Mouse (Mus musculus) c-Kit-positive CD71-positive TER-119-negative erythroid progenitor cells, embryonic 14.5 days (primary cell): ENCODE results near the gene Olfr1375.
"Not testable (repeated sequence)": the region's sequence is repeated elsewhere in the genome, so short reads cannot be mapped to it uniquely, and the experiment has no call there.

Experiments
- DNase-seq: peaks from one replicate; pipeline ENCODE4 v3.0.0-alpha.2; 2013; ENCODE audit warnings: low read depth

Olfr1375 gene

GRCm38 (mm10) chr11:51047809-51048208, at the start of gene Olfr1375:
Gene Olfr1375, plus strand, starts transcription at chr11:51048109.
- DNase-seq: not testable (repeated sequence)

DNA sequence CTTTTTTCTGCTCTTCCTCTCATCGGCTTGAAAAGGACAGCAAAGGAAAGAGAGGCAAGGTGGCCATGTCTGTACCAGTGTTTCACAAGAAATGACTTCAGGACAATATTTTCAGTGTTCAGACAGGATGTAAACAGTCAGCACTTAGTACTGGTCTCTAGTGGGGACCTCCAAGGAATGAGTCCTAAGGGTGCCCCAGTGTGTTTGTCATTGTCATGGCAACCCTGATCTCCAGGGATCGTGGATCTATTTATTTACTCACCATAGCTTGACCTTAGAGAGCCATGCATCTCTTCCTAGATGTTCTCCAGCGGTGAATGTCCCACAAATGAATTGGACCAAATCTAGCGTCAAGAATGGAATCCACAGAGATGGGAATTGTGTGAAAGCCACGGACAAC, 44.6 kb upstream of the Olfr1375 start, which contains the start of gene Olfr51:
Gene Olfr51 (plus strand): TSS at position 301 of the 400 bp plus-strand sequence.
- no peak for DNase-seq

DNA sequence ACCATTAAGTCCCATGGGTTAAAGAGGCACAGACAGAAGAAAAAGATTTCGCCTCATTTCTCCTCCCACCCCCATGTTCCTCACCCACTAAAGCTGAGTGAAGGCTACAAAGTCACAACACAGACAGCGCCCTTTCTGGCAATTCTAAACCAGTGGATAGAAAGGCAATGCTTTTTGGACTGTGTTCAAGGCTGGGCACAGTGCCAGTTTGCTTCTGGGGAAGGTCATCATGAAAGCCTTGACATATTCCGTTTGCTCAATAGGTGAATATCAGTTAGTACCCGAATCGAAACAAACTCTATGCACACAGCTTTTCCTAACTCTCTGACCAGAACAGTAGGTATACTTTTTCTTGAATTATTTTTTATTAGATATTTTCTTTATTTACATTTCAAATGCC, 36.1 kb upstream of the Olfr1375 start:
- DNase-seq: no peak

DNA sequence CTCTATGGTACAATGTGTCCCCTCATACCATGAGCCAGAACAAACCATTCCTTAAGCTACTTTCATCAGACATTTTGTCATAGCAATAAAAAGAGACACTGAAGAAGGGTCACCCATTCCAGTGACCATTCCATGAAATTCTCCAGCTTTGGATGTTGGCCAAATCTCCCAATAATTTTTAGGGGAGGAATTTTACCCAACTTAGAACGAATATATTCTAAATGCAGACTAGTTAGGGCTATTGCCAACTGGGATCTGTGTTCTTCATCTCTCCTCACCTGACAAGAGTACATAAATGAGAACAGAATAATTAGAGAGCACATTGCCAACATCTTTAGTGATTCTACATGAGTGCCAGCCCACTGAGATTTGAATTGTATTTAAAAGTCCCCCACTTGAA, 34.0 kb upstream of the Olfr1375 start, which contains the start of gene Olfr54:
Gene Olfr54 (plus strand): TSS at position 301 of the 400 bp plus-strand sequence.
- no peak for DNase-seq

GRCm38 (mm10) chr11:51016341-51016740, 31.6 kb upstream of the Olfr1375 start:
- no peak for DNase-seq

- DNase-seq: not testable (repeated sequence)
Measured at GRCm38 (mm10) chr11:51026811-51027210, 21.1 kb upstream of the Olfr1375 start.

DNA sequence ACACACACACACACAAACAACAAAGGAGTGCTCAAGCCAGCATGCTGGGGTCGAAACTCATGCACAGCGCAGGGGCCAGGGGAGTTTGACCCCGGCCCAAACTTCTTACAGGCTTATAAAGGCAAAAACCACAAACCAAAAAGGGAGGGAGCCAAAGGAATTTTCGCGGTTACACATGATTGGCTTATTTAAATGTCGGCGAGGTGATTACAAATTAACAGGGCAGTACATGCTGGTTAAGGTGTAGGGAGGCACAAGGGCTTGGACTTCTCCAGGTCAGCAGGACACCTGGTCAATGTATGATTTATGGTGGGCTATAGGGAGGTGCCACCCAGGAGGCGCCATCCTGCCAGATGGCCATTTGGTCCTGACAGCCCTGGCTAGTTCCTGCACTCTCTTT, 18.5 kb upstream of the Olfr1375 start:
- DNase-seq: not testable (repeated sequence)

DNA sequence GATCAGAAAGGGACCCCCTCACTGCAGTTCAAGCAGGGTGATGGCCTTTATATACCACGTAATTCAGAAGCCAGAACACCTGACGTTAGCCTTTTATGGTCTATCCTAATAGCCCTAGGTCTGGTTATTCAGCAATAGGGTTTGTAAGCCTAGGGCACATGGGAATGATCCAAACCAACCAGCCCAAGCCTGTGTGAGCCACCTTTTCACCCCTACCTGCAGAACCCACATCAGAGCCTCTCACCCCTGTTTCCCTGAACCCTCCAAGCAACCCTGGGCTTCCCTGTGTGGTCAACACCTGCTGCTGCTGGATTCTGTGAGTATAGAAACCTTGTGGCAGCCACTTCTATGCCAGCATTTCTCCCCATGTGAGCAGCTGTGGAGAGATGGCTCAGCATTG, 17.7 kb upstream of the Olfr1375 start:
- DNase-seq: no peak

DNA sequence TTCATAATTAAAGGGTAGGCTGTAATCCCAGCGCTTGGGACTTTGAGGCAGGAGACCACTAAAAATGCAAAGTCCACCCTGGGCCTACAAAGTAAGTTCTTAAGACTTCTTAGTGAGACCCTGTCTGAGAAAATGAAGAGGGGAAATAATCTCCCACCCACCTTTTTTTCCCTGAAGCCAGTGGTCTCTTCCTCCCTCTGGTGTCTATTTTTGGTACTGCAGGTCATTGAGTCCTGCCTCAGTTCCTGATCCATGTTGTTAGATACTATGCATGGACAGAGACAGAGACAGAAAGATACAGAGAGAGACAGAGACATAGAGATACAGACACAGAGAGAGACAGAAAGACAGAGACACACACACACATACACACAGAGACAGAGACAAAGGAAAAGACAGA, 15.1 kb upstream of the Olfr1375 start:
- DNase-seq: peak; percentile 7

DNA sequence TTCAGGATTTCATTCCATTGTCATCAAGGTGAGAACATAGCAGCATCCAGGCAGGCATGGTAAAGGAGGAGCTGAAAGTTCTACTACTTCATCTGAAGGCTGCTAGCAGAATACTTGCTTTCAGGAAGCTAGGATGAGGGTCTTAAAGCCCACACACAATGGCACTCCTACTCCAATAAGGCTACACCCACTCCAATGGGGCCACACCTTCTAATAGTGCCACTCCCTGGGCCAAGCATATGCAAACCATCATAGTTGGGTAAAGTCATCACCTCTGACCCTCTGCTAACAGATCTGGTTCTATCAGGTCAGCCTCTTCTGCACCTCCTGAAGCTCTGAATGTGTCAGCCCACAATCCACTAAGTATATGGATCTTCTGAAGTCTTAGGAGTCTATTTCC, 13.8 kb upstream of the Olfr1375 start:
- DNase-seq: not testable (repeated sequence)

GRCm38 (mm10) chr11:51035951-51036350, 12.0 kb upstream of the Olfr1375 start:
- no peak for DNase-seq

DNA sequence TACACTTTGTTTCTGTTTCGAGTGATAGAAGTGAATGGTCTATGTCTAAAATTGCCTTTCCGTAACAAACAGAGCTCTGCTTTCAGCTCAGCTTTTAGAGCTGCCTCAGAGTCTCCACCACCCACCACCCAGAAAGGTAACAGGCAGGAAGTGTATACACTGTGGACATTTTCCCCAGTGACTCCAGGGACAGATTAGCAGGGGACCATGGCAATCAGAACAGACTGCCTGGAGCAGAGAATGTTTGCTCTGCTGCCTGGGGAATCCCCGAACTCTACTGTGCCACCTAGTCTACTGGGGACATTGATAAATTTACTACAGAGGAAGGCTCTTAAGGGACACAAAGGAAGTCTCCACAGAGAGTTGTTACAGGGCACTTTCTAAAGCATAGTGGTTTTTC, 3.1 kb upstream of the Olfr1375 start:
- DNase-seq: not testable (repeated sequence)

DNA sequence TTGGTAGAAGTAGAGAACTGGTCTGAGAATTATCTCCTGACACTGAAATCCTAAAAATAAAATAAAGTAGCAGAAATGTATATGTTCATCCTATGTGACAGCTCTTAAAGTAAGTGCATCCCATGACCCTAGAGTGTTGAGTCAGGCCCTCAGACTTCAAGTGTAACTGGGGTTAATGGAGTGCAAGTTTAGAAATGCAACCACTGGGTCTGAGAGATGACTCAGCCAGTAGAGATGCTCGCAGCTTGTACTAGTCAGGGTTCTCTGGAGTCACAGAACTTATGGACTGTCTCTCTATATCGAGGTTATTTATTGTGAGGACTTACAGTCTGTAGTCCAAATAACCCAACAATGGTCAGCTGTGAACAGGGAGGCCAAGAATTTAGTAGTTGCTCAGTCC, 3.8 kb downstream of the Olfr1375 start:
- no peak for DNase-seq

DNA sequence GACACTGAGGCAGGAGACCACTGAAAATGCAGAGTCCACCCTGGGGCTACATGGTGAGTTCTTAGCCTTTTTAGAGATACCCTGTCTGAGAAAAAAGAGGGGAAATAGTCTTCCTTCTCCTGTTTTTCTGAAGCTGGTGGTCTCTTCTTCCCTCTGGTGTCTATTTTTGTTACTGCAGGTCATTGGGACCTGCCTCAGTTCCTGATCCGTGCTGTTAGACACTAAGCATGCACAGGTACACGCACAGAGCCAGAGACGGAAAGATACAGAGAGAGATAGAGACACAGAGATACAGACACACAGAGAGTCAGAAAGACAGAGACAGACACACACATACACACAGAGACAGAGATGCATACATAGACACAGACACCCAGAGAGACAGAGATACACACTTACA, 5.3 kb downstream of the Olfr1375 start:
- no peak for DNase-seq

DNA sequence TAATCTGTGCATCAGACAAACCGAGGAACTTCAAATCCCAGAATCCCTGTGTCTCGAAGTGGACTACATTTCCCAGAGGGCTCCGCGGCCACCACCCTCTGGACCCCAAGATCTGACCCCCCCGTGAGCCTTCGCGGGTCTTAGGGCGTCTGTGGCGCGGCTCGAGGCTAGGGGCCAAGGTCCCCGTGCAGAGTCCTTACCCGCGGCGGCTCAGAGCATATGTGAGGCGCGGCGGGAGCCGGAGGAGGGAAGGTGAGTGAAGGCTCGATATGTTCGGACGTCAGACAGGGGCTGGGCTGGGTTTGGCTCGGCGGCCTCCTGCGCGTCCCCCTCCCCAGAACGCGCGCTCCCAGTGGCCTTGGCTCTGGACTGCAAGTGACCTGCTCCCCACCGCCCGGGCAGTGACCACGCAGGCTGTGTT, 11.3 kb downstream of the Olfr1375 start, which contains the start of gene Zfp354a:
Gene Zfp354a (plus strand): TSS at position 107 of the 421 bp plus-strand sequence.
- DNase-seq: peak; percentile 33

DNA sequence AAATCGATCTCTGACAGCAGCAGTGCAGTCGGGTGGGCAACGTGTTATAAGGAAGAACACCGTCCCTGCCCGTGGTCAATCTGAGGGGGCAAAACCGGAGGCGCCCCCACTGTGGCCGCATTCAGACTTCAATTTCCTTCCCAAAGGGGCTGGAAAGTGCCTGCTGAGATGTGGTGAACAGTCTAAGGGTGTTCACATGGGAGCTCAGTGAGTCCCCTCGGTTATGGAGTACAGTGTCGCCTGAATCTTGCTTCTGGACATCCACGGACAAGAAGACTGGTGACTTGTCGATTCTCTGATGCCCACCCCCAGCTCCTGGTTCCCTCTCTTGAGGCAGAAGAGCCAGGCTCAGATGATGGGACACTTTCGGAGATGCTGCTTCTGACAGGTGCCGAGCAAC, 11.7 kb downstream of the Olfr1375 start:
- DNase-seq: no peak

DNA sequence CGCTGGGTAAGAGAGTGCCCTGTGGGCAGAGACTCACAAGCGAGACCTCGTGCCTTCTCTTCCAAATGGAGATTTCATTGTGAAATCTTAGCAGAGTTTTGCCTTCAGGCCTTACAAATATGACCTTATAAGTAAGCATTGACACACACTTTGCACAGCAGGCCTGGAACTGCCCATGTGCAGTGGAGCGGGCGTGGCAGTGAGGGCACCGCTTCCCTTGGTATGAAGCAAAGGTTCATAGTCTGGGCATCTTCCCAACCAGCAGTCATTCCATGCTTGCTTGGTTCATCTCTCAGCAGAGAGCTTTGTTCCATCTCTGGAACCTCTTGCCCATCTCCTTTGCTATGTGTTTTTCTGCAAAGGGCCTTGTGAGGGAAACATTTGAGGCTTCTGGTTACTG, 13.1 kb downstream of the Olfr1375 start:
- no peak for DNase-seq

GRCm38 (mm10) chr11:51063276-51063675, 15.4 kb downstream of the Olfr1375 start:
- no peak for DNase-seq

DNA sequence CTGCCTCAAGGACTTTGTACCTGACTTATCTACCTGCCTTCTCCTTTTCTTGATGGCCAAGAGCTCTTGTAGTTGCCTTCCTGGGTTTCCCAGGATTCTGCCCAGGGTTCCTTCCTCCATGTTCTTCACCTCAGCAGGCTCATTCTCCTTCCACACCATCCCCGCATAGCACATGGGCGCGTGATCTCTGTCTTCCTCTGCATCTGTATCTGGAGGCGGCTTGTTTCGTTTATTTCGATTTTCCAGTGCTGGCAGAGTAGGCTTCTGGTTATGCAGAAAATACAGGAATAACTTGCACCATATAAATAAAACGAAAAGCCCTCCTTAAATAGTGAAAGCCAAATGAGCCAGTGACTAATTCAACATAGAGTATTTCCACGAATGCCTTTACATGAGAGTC, 15.9 kb downstream of the Olfr1375 start:
- DNase-seq: no peak

DNA sequence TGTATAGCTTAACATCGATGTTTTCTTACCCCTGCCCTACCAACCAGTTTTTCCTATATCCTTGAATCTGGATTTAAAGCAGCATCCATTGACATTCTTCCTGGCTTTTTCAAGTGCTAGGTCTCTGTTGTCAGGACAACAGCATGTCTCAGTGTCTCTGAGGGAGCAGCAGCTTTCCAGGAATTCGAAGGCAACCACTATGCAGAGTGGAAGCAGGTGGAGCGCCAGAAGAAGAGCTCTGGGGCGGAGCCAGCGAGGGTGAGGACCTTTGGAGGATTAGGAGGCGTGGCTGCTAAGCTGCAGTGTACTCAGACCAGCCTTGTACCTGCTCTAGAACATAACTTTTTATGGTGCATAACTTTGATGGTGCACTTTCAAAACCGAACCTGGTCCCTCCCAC, 36.6 kb downstream of the Olfr1375 start:
- DNase-seq: no peak

- no peak for DNase-seq
Measured at GRCm38 (mm10) chr11:51085269-51085668, 37.4 kb downstream of the Olfr1375 start.
